Mouse (Mus musculus) ES-E14 (cell line): Measurements from ENCODE around the gene 9930022D16Rik. TPM values are rescaled to one million over a fixed set of nuclear protein-coding genes. Genes with fewer than 3 reads are reported as not detected.

ENCODE experiments used
- DNase-seq: peaks from one replicate; pipeline ENCODE4 v3.0.0-alpha.2; 2013; ENCODE audit warnings: low read depth, low spot score
- H3K27ac ChIP-seq: 2 replicates; pipeline ENCODE4 v1.5.1; 2012; ENCODE audit warnings: low read depth, mild to moderate bottlenecking, low read length, moderate library complexity, mixed read lengths; ENCODE audit not compliant: poor library complexity, insufficient read depth, severe bottlenecking
- H3K36me3 ChIP-seq: 2 replicates; pipeline ENCODE4 v1.6.1; 2012; ENCODE audit warnings: mild to moderate bottlenecking, low read length, moderate library complexity, mixed read lengths; ENCODE audit not compliant: control insufficient read depth, poor library complexity, insufficient read depth, severe bottlenecking
- H3K4me1 ChIP-seq, 2 experiments: fragments of 150-350 bp in 1 of 2; sonication (generic) in 1 of 2; 2 replicates each; pipeline ENCODE4 v1.6.1; 2012; ENCODE audit warnings: low read length in 2 of 2, mild to moderate bottlenecking in 1 of 2, mixed read lengths in 1 of 2; ENCODE audit not compliant: control insufficient read depth in 2 of 2, insufficient read depth in 2 of 2, poor library complexity in 1 of 2
- H3K4me3 ChIP-seq, 2 experiments: fragments of 150-350 bp in 1 of 2; sonication (generic) in 1 of 2; 2 replicates each; pipeline ENCODE4 v1.5.1; 2012; ENCODE audit warnings: low read length in 2 of 2, low read depth in 1 of 2, mild to moderate bottlenecking in 1 of 2, mixed read lengths in 1 of 2; ENCODE audit not compliant: insufficient read depth in 1 of 2, poor library complexity in 1 of 2, severe bottlenecking in 1 of 2
- H3K9ac ChIP-seq: 2 replicates; pipeline ENCODE4 v1.6.1; 2012; ENCODE audit warnings: low read depth, mild to moderate bottlenecking, low read length, mixed read lengths; ENCODE audit not compliant: poor library complexity, insufficient read depth, severe bottlenecking
- H3K9me3 ChIP-seq: fragments of 150-350 bp; sonication (generic); 2 replicates; pipeline ENCODE4 v1.6.1; 2012; ENCODE audit warnings: low read depth, mild to moderate bottlenecking, low read length; ENCODE audit not compliant: control insufficient read depth, insufficient read depth
- CHD2 ChIP-seq: IDR thresholded peaks from 2 replicates; pipeline ENCODE4 v1.6.1; 2014; ENCODE audit warnings: mild to moderate bottlenecking, low read depth, low read length, inconsistent platforms
- HCFC1 ChIP-seq: IDR thresholded peaks from 2 replicates; pipeline ENCODE4 v1.6.1; 2012; ENCODE audit warnings: low read length, inconsistent platforms, borderline replicate concordance; ENCODE audit not compliant: insufficient read depth
- MAFK ChIP-seq: IDR thresholded peaks from 2 replicates; pipeline ENCODE4 v1.6.1; 2014; ENCODE audit warnings: mild to moderate bottlenecking, low read depth, low read length, inconsistent platforms; ENCODE audit not compliant: insufficient read depth
- ZC3H11A ChIP-seq: IDR thresholded peaks from 2 replicates; pipeline ENCODE4 v1.6.1; 2012; ENCODE audit warnings: low read depth, mild to moderate bottlenecking, inconsistent platforms, low read length, borderline replicate concordance
- ZNF384 ChIP-seq: IDR thresholded peaks from 2 replicates; pipeline ENCODE4 v1.6.1; 2012; ENCODE audit warnings: low read depth, low read length, inconsistent platforms
- in situ Hi-C, 2 experiments: fragments of 600-800 bp; cut with MboI; formaldehyde crosslinking; loops; one replicate each; pipeline ENCODE4 v1.15.1; 2025; ENCODE audit warnings: low sequenced_read_pairs in 2 of 2, inconsistent platforms in 1 of 2; ENCODE audit not compliant: unreplicated experiment in 2 of 2
- total RNA-seq: library from RNA; depleted of rRNA; stranded (reverse); fragments of 300-350 nt; gene quantifications from 2 replicates; pipeline ENCODE4 v1.2.3, GENCODE M21; 2012

Gene 9930022D16Rik
- total RNA-seq, 1 experiment = not detected

DNA sequence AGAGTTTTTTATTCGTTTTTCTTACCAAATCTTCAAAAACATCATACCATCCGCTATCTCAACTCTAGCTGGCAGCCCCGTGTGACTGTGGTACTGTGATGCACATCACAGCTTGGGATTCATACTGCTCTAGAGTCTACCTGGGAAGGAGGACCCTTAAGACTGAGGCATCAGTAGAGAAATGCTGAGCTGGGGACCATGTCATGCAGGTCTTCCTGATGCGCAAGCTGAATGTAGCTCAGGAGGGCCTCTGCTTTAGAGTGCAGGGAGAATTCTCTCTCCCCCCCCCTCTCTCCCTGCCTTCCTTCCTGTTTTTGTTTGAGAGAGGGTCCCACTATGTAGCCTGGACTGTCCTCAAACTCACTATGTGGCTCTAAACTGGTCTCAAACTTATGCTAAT is 26.9 kb downstream of the 9930022D16Rik start:
- H3K9ac ChIP-seq = no peak overlapping the region
- H3K4me3 ChIP-seq = no peak overlapping the region
- in situ Hi-C loops = loop anchor here (5.0 to 25.0 kb wide), 4 partner anchors 147 to 422 kb away; no protein-coding TSS in a partner anchor

GRCm38 (mm10) chr11:109441119-109441518 is 27.4 kb downstream of the 9930022D16Rik start:
- no peak for DNase-seq
- Histone ChIP-seq H3K36me3 (peaks cover 5% of the 10 kb centered on the region; the same call in 1 of the 2 replicates), H3K27ac (no peak overlapping the region), H3K9ac (no peak overlapping the region), H3K4me3 (no peak overlapping the region), H3K9me3 (no peaks in the 10 kb centered on the region), H3K4me1 (no peaks in the 10 kb centered on the region)
- TF ChIP-seq ZC3H11A (peak; percentile 89; the same call in 1 of the 2 replicates), MAFK (no peak)
- in situ Hi-C loops = loop anchor here (5.0 to 25.0 kb wide), 4 partner anchors 146 to 421 kb away; no protein-coding TSS in a partner anchor

More for the DNA sequence above, 26.9 kb downstream of the 9930022D16Rik start:
- no peaks in the 10 kb centered on the region for H3K9me3 ChIP-seq
- H3K27ac ChIP-seq = no peak overlapping the region
- TF ChIP-seq ZC3H11A = no peak
- TF ChIP-seq ZNF384 = no peak
- TF ChIP-seq CHD2 = no peak
- TF ChIP-seq MAFK = no peak
- no peak for TF ChIP-seq HCFC1
- H3K36me3 ChIP-seq = peaks cover 5% of the 10 kb centered on the region; the same call in 1 of the 2 replicates
- H3K4me1 ChIP-seq = no peaks in the 10 kb centered on the region
- DNase-seq = no peak

- Histone ChIP-seq H3K4me3 (no peak overlapping the region), H3K9ac (no peak overlapping the region), H3K27ac (no peak overlapping the region), H3K36me3 (peaks cover 5% of the 10 kb centered on the region; the same call in 1 of the 2 replicates), H3K4me1 (no peaks in the 10 kb centered on the region), H3K9me3 (no peaks in the 10 kb centered on the region)
- in situ Hi-C loops = loop anchor here (5.0 to 25.0 kb wide), 4 partner anchors 145 to 420 kb away; no protein-coding TSS in a partner anchor
- TF ChIP-seq CHD2 (no peak), MAFK (no peak), HCFC1 (no peak), ZC3H11A (no peak), ZNF384 (no peak)
- no peak for DNase-seq
Measured at GRCm38 (mm10) chr11:109442166-109442730, 28.5 kb downstream of the 9930022D16Rik start.

GRCm38 (mm10) chr11:109443468-109444263 is 29.9 kb downstream of the 9930022D16Rik start:
- TF ChIP-seq MAFK (no peak), ZNF384 (no peak)
- no peak for DNase-seq
- H3K4me3 ChIP-seq = no peak overlapping the region
- H3K27ac ChIP-seq = no peak overlapping the region
- no peaks in the 10 kb centered on the region for H3K9me3 ChIP-seq
- in situ Hi-C loops = loop anchor here (5.0 to 25.0 kb wide), 4 partner anchors 144 to 419 kb away; no protein-coding TSS in a partner anchor
- H3K4me1 ChIP-seq = no peaks in the 10 kb centered on the region
- H3K9ac ChIP-seq = no peak overlapping the region
- H3K36me3 ChIP-seq = no peaks in the 10 kb centered on the region
